Comparison of ENCODE assay signal across 18 mouse cellular contexts in the genomic region with DNA sequence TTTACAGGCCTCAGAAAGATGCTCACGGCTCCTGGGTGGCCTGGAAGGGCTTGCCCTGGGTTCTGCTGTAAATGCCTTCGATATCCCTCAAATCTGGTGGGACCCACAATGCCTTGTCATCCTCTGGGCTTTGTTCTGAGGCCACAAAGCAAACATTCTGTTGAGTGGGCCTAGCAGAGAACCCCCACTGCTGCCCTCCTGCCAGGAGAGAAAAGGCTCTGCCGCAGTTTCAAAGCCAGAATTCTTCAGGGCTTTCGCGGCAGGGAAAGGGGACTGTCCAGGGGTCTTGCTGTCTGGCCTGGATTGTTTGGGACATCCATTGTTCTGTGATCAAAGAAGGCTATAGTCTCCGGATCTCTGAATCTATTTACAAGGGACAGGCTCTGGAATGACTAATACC. TPM values are rescaled to one million over a fixed set of nuclear protein-coding genes. Genes with fewer than 3 reads are reported as not detected.
DNase-seq lines count a peak whose midpoint lies in the region; ATAC-seq lines count a peak whose summit lies in the region.
"Had no signal": no experiment of that assay in that cellular context is flagged by ENCODE, and none has a peak within 500 bp of the region (broad histone marks: within the 10 kb centered on the region; RNA-seq: fewer than 3 reads in every experiment).

No protein-coding gene starts in this region.

- 0 out of 2 replicates have a peak, but pooled peaks cover 7% of the 10 kb centered on the region for H3K9me3 ChIP-seq in heart, embryonic 13.5 days
- H3K9me3 ChIP-seq in midbrain, embryonic 12.5 days: no peaks in the 10 kb centered on the region
- no peaks in the 10 kb centered on the region for H3K9me3 ChIP-seq in midbrain, embryonic 16.5 days (replicated peaks; ENCODE audit: control insufficient read depth, low read length, poor library complexity, severe bottlenecking)
- H3K9me3 ChIP-seq in embryonic facial prominence, embryonic 12.5 days: no peaks in the 10 kb centered on the region

- peaks cover 19% of the 10 kb centered on the region for H3K4me1 ChIP-seq in heart, embryonic 13.5 days
- H3K4me1 ChIP-seq in midbrain, embryonic 12.5 days: peaks cover 12% of the 10 kb centered on the region
- H3K4me1 ChIP-seq in midbrain, embryonic 16.5 days (ENCODE audit: control insufficient read depth, insufficient read depth, low read length): peaks cover 3% of the 10 kb centered on the region; the same call in 1 of the 2 replicates
- peaks cover 22% of the 10 kb centered on the region for H3K4me1 ChIP-seq in embryonic facial prominence, embryonic 12.5 days

- DNase-seq in heart, postnatal 36 days: no peak
- peak; percentile 48 for DNase-seq in mesoderm, embryonic 11.5 days (ENCODE audit: low read depth, low spot score)
- DNase-seq in cerebellum, adult 8-10 months: no peak
- DNase-seq: adrenal gland, adult 2 months; cerebellum, postnatal 10 days; forebrain, postnatal 0 days; heart, adult 18-20 months; kidney, adult 18-20 months; kidney, postnatal 10 days; lung, adult 18-20 months; lung, postnatal 36 days; thymus, postnatal 4 days had no signal

- WGBS in heart, embryonic 13.5 days: 35% methylated on average over 6 of the region's 6 CpGs
- 4% methylated on average over 6 of the region's 6 CpGs for whole genome bisulfite sequencing in midbrain, embryonic 12.5 days
- 6% methylated on average over 6 of the region's 6 CpGs for WGBS in midbrain, embryonic 16.5 days
- WGBS in embryonic facial prominence, embryonic 12.5 days: 22% methylated on average over 6 of the region's 6 CpGs

- no peak overlapping the region for H3K27ac ChIP-seq in heart, embryonic 13.5 days (replicated peaks)
- H3K27ac ChIP-seq in midbrain, embryonic 12.5 days (replicated peaks): no peak overlapping the region; the same call in 1 of the 2 replicates
- H3K27ac ChIP-seq in midbrain, embryonic 16.5 days (ENCODE audit: low read length): no peak overlapping the region
- H3K27ac ChIP-seq in embryonic facial prominence, embryonic 12.5 days: peak overlapping the region; percentile 38; the same call in 1 of the 2 replicates

- H3K9ac ChIP-seq in heart, embryonic 13.5 days: no peak overlapping the region
- H3K9ac ChIP-seq in midbrain, embryonic 12.5 days (replicated peaks): 0 out of 2 replicates have a peak overlapping the region, but pooled peaks have one; percentile 4
- no peak overlapping the region; the same call in 1 of the 2 replicates for H3K9ac ChIP-seq in midbrain, embryonic 16.5 days (ENCODE audit: low read depth, low read length)
- no peak overlapping the region for H3K9ac ChIP-seq in embryonic facial prominence, embryonic 12.5 days
- H3K9ac ChIP-seq: forebrain, postnatal 0 days had no signal

- no peak for ATAC-seq in heart, embryonic 13.5 days (ENCODE audit: extremely low read depth, insufficient number of reproducible peaks, low FRiP score, low TSS enrichment)
- 0 out of 2 replicates have a peak, but pooled peaks have one; percentile 38 for ATAC-seq in midbrain, embryonic 12.5 days (ENCODE audit: low FRiP score, low read depth)
- ATAC-seq in midbrain, embryonic 16.5 days: no peak
- ATAC-seq in embryonic facial prominence, embryonic 12.5 days (ENCODE audit: insufficient number of reproducible peaks, insufficient read depth, low FRiP score, low TSS enrichment): no peak

- peak overlapping the region; percentile 5; the same call in 1 of the 2 replicates for H3K4me2 ChIP-seq in heart, embryonic 13.5 days
- no peak overlapping the region for H3K4me2 ChIP-seq in midbrain, embryonic 12.5 days (replicated peaks)
- no peak overlapping the region for H3K4me2 ChIP-seq in midbrain, embryonic 16.5 days (ENCODE audit: low read length)
- H3K4me2 ChIP-seq in embryonic facial prominence, embryonic 12.5 days (replicated peaks): no peak overlapping the region

- H3K36me3 ChIP-seq in heart, embryonic 13.5 days: peaks cover 11% of the 10 kb centered on the region; the same call in 1 of the 2 replicates
- H3K36me3 ChIP-seq in midbrain, embryonic 12.5 days: no peaks in the 10 kb centered on the region
- H3K36me3 ChIP-seq in midbrain, embryonic 16.5 days (ENCODE audit: control insufficient read depth, insufficient read depth, low read length): no peaks in the 10 kb centered on the region
- 0 out of 2 replicates have a peak, but pooled peaks cover 5% of the 10 kb centered on the region for H3K36me3 ChIP-seq in embryonic facial prominence, embryonic 12.5 days

- peaks cover 27% of the 10 kb centered on the region for H3K27me3 ChIP-seq in heart, embryonic 13.5 days (replicated peaks)
- H3K27me3 ChIP-seq in midbrain, embryonic 12.5 days: peaks cover 60% of the 10 kb centered on the region
- H3K27me3 ChIP-seq in midbrain, embryonic 16.5 days (ENCODE audit: control insufficient read depth, insufficient read depth, low read depth, low read length): no peaks in the 10 kb centered on the region
- H3K27me3 ChIP-seq in embryonic facial prominence, embryonic 12.5 days: no peaks in the 10 kb centered on the region

- intact Hi-C loops in heart, postnatal 36 days (cut with DNase I): no loop called here

- no peak overlapping the region for H3K4me3 ChIP-seq in heart, embryonic 13.5 days
- H3K4me3 ChIP-seq in midbrain, embryonic 12.5 days: no peak overlapping the region
- H3K4me3 ChIP-seq in midbrain, embryonic 16.5 days (ENCODE audit: low read depth, low read length): no peak overlapping the region
- no peak overlapping the region for H3K4me3 ChIP-seq in embryonic facial prominence, embryonic 12.5 days

RNA-seq across cellular contexts. Expression of a gene that starts 33.1 kb away (rescaled TPM):
- 173 and 181 TPM in 2 replicates for polyA plus RNA-seq in heart, embryonic 13.5 days (2015; fragmentation: Nextera tagmentation; extraction: Ambion mirVana)
- 10 to 100 TPM; 65.7 to 83.2 TPM for total RNA-seq in heart, postnatal 36 days (2021)
- 41.7 and 66.6 TPM in 2 replicates for polyA plus RNA-seq in midbrain, embryonic 12.5 days (2016; fragmentation: Nextera tagmentation; extraction: Ambion mirVana)
- 11.9 and 12.5 TPM in 2 replicates for polyA plus RNA-seq in midbrain, embryonic 16.5 days (2015; fragmentation: Nextera tagmentation; extraction: Ambion mirVana)
- polyA plus RNA-seq in embryonic facial prominence, embryonic 12.5 days (2016; fragmentation: Nextera tagmentation; extraction: Ambion mirVana): 179 and 200 TPM in 2 replicates
- total RNA-seq: monocyte, adult 5-6 weeks; neutrophil, adult 5-6 weeks had no signal
